Mouse (Mus musculus): ENCODE data around the gene Upk1a. TPM values are rescaled to one million over a fixed set of nuclear protein-coding genes. Genes with fewer than 3 reads are reported as not detected.

Upk1a gene
- total RNA-seq, 2 experiments from 2014 or later: 0.26 to 0.70 TPM

- DNase-seq (ENCODE audit: low spot score in 2 of 2): no peak
Measured at GRCm38 (mm10) chr7:30581547-30581946, 31.1 kb downstream of the Upk1a start.

GRCm38 (mm10) chr7:30579950-30580349, 32.7 kb downstream of the Upk1a start:
- no peak for DNase-seq (ENCODE audit: low spot score in 2 of 2)

- no peak for DNase-seq (ENCODE audit: low spot score in 2 of 2)
Measured at GRCm38 (mm10) chr7:30572969-30573368, 39.7 kb downstream of the Upk1a start.

- DNase-seq (ENCODE audit: low spot score in 2 of 2): no peak
Measured at GRCm38 (mm10) chr7:30572389-30572788, 40.3 kb downstream of the Upk1a start.

GRCm38 (mm10) chr7:30567555-30567954, 45.1 kb downstream of the Upk1a start:
- no peak for DNase-seq (ENCODE audit: low spot score in 2 of 2)

- no peak for DNase-seq (ENCODE audit: low spot score in 2 of 2)
Measured at GRCm38 (mm10) chr7:30566033-30566432, 46.6 kb downstream of the Upk1a start.

GRCm38 (mm10) chr7:30564970-30565571, 47.6 kb downstream of the Upk1a start, which contains the start of gene Igflr1:
Igflr1 (plus strand) TSS chr7:30565427.
- no peak for DNase-seq (ENCODE audit: low spot score in 2 of 2)

GRCm38 (mm10) chr7:30563906-30564280, 48.8 kb downstream of the Upk1a start:
- DNase-seq (ENCODE audit: low spot score in 2 of 2): no peak

- DNase-seq (ENCODE audit: low spot score in 2 of 2): peak; percentile 95 to 96
Measured at GRCm38 (mm10) chr7:30563117-30563905, 49.3 kb downstream of the Upk1a start, which contains the start of the genes U2af1l4, Gm49396 and Psenen. U2af1l4 (plus strand) TSS chr7:30563301. Gm49396 (plus strand) TSS chr7:30563344. Psenen (minus strand) TSS chr7:30563627.

GRCm38 (mm10) chr7:30562526-30563116, 50.0 kb downstream of the Upk1a start:
- DNase-seq (ENCODE audit: low spot score in 2 of 2): peak in 1 of 2 experiments; percentile 24

- DNase-seq (ENCODE audit: low spot score in 2 of 2): no peak
Measured at GRCm38 (mm10) chr7:30560296-30560695, 52.4 kb downstream of the Upk1a start.

GRCm38 (mm10) chr7:30559443-30559954, 53.1 kb downstream of the Upk1a start, which contains the start of gene Lin37:
Lin37 (minus strand) TSS chr7:30559838.
- peak; percentile 96 to 98 for DNase-seq (ENCODE audit: low spot score in 2 of 2)

- DNase-seq (ENCODE audit: low spot score in 2 of 2): no peak
Measured at GRCm38 (mm10) chr7:30558656-30559442, 53.8 kb downstream of the Upk1a start.

- DNase-seq (ENCODE audit: low spot score in 2 of 2): peak in 1 of 2 experiments; percentile 40
Measured at GRCm38 (mm10) chr7:30557901-30558514, 54.6 kb downstream of the Upk1a start.

GRCm38 (mm10) chr7:30556894-30557536, 55.6 kb downstream of the Upk1a start:
- DNase-seq (ENCODE audit: low spot score in 2 of 2): no peak

- no peak for DNase-seq (ENCODE audit: low spot score in 2 of 2)
Measured at GRCm38 (mm10) chr7:30553810-30554584, 58.6 kb downstream of the Upk1a start.
